Mouse (Mus musculus) retina, postnatal 7 days (tissue): ENCODE results near the gene Exoc6b.

Experiments
- DNase-seq: peaks from one replicate; pipeline ENCODE4 v3.0.0-alpha.2; 2012; ENCODE audit warnings: low read depth, low spot score

Exoc6b gene

GRCm38 (mm10) chr6:84726876-84727275 is 342.4 kb downstream of the Exoc6b start:
- DNase-seq: no peak

- DNase-seq: no peak
Observed at GRCm38 (mm10) chr6:84713171-84713570, 356.1 kb downstream of the Exoc6b start.

- no peak for DNase-seq
Observed at GRCm38 (mm10) chr6:84710831-84711230, 358.5 kb downstream of the Exoc6b start.

GRCm38 (mm10) chr6:84708631-84709030 is 360.7 kb downstream of the Exoc6b start:
- no peak for DNase-seq

GRCm38 (mm10) chr6:84699579-84699978 is 369.7 kb downstream of the Exoc6b start:
- DNase-seq: no peak

- no peak for DNase-seq
Observed at GRCm38 (mm10) chr6:84698288-84698673, 371.0 kb downstream of the Exoc6b start.

- DNase-seq: no peak
Observed at GRCm38 (mm10) chr6:84697474-84698287, 371.6 kb downstream of the Exoc6b start.

- no peak for DNase-seq
Observed at GRCm38 (mm10) chr6:84693844-84694243, 375.5 kb downstream of the Exoc6b start.

GRCm38 (mm10) chr6:84693204-84693603 is 376.1 kb downstream of the Exoc6b start:
- DNase-seq: no peak

- DNase-seq: no peak
Observed at GRCm38 (mm10) chr6:84691907-84692306, 377.4 kb downstream of the Exoc6b start.

- no peak for DNase-seq
Observed at GRCm38 (mm10) chr6:84677770-84678169, 391.5 kb downstream of the Exoc6b start.

GRCm38 (mm10) chr6:84674936-84675335 is 394.4 kb downstream of the Exoc6b start:
- DNase-seq: no peak

- DNase-seq: no peak
Observed at GRCm38 (mm10) chr6:84674136-84674535, 395.2 kb downstream of the Exoc6b start.

GRCm38 (mm10) chr6:84661451-84662112 is 407.7 kb downstream of the Exoc6b start:
- no peak for DNase-seq

GRCm38 (mm10) chr6:84660982-84661381 is 408.3 kb downstream of the Exoc6b start:
- no peak for DNase-seq

- no peak for DNase-seq
Observed at GRCm38 (mm10) chr6:84657091-84657490, 412.2 kb downstream of the Exoc6b start.

- DNase-seq: no peak
Observed at GRCm38 (mm10) chr6:84656680-84657079, 412.6 kb downstream of the Exoc6b start.

GRCm38 (mm10) chr6:84651902-84652301 is 417.4 kb downstream of the Exoc6b start:
- DNase-seq: no peak

- DNase-seq: no peak
Observed at GRCm38 (mm10) chr6:84647197-84647596, 422.1 kb downstream of the Exoc6b start.

GRCm38 (mm10) chr6:84646696-84647095 is 422.6 kb downstream of the Exoc6b start:
- no peak for DNase-seq

- DNase-seq: no peak
Observed at GRCm38 (mm10) chr6:84641062-84641431, 428.3 kb downstream of the Exoc6b start.

GRCm38 (mm10) chr6:84640324-84641061 is 428.8 kb downstream of the Exoc6b start:
- DNase-seq: no peak
